14 mouse cellular contexts compared by ENCODE assay signal in the genomic region with DNA sequence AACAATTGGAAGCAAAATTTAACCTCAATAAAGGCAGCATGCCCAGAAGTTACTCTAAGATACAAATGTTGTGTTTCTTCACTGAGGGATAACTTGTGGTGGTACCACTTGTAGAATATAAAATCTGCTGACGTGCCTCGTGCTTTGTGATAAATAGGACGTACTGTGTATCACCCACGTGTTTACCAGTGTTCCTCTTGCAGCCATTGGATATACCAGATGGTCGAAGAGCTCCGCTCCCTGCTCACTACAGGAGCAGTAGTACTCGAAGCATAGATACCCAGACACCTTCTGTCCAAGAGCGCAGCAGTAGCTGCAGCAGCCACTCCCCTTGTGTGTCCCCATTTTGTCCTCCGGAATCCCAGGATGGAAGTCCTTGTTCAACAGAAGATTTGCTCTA.
"Had no signal": no experiment of that assay in that cellular context is flagged by ENCODE, and none has a peak within 500 bp of the region (broad histone marks: within the 10 kb centered on the region; RNA-seq: fewer than 3 reads in every experiment).

No protein-coding gene starts in this region.

- H3K9me3 ChIP-seq: limb, embryonic 13.5 days; midbrain, embryonic 13.5 days; neural tube, embryonic 15.5 days had no signal

- H3K27me3 ChIP-seq: limb, embryonic 13.5 days; midbrain, embryonic 13.5 days; neural tube, embryonic 15.5 days had no signal

- DNase-seq: kidney, postnatal 10 days; kidney, postnatal 4 days; left cerebral cortex, postnatal 4 days; lung, adult 2 months; lung, postnatal 36 days; right cerebral cortex, adult 18-20 months; right cerebral cortex, postnatal 25 days; thymus, postnatal 36 days had no signal

- H3K4me3 ChIP-seq: limb, embryonic 13.5 days; midbrain, embryonic 13.5 days; myocyte; neural tube, embryonic 15.5 days had no signal

- ATAC-seq: lung, postnatal 0 days; midbrain, embryonic 13.5 days had no signal

- H3K36me3 ChIP-seq: neural tube, embryonic 15.5 days had no signal

- H3K9ac ChIP-seq: limb, embryonic 13.5 days; liver, embryonic 14.5 days; midbrain, embryonic 13.5 days; neural tube, embryonic 15.5 days had no signal

- H3K27ac ChIP-seq: limb, embryonic 13.5 days; liver, embryonic 14.5 days; midbrain, embryonic 13.5 days; neural tube, embryonic 15.5 days had no signal

- H3K4me1 ChIP-seq: limb, embryonic 13.5 days; midbrain, embryonic 13.5 days; neural tube, embryonic 15.5 days had no signal

- H3K4me2 ChIP-seq: limb, embryonic 13.5 days; midbrain, embryonic 13.5 days; neural tube, embryonic 15.5 days had no signal
